Mouse (Mus musculus) CH12F3 (cell line): ENCODE results near the gene Bmx.

Source experiments
- in situ Hi-C: fragments of 300-500 bp; cut with MboI; formaldehyde crosslinking; loops from 2 replicates; pipeline ENCODE4 v1.14.3; 2020; ENCODE audit warnings: low sequenced_read_pairs

Bmx gene

GRCm38 (mm10) chrX:164258057-164258456, at the start of gene Bmx:
Gene Bmx, minus strand, starts transcription at chrX:164258193.
- in situ Hi-C loops, result no loop called here

GRCm38 (mm10) chrX:164306250-164306649, 48.3 kb upstream of the Bmx start:
- in situ Hi-C loops, result no loop called here

- in situ Hi-C loops, result no loop called here
Measured at GRCm38 (mm10) chrX:164291147-164291546, 33.2 kb upstream of the Bmx start.

GRCm38 (mm10) chrX:164287077-164287476, 29.1 kb upstream of the Bmx start:
- in situ Hi-C loops, result no loop called here

- in situ Hi-C loops, result no loop called here
Measured at GRCm38 (mm10) chrX:164283808-164284207, 25.8 kb upstream of the Bmx start.

GRCm38 (mm10) chrX:164280918-164281647, 23.1 kb upstream of the Bmx start:
- in situ Hi-C loops, result no loop called here

- in situ Hi-C loops, result no loop called here
Measured at GRCm38 (mm10) chrX:164275536-164275935, 17.5 kb upstream of the Bmx start.

GRCm38 (mm10) chrX:164270603-164271002, 12.6 kb upstream of the Bmx start:
- in situ Hi-C loops, result no loop called here

GRCm38 (mm10) chrX:164269285-164269761, 11.3 kb upstream of the Bmx start, which contains the start of gene Pir:
Gene Pir, plus strand, starts transcription at chrX:164269371.
- in situ Hi-C loops, result no loop called here

GRCm38 (mm10) chrX:164264861-164265260, 6.9 kb upstream of the Bmx start:
- in situ Hi-C loops, result no loop called here

GRCm38 (mm10) chrX:164262286-164262685, 4.3 kb upstream of the Bmx start:
- in situ Hi-C loops, result no loop called here

GRCm38 (mm10) chrX:164258662-164259061, 669 bp upstream of the Bmx start:
- in situ Hi-C loops, result no loop called here

- in situ Hi-C loops, result no loop called here
Measured at GRCm38 (mm10) chrX:164256527-164256926, 1.5 kb downstream of the Bmx start.

GRCm38 (mm10) chrX:164246722-164247121, 11.3 kb downstream of the Bmx start:
- in situ Hi-C loops, result no loop called here

GRCm38 (mm10) chrX:164245714-164246113, 12.3 kb downstream of the Bmx start:
- in situ Hi-C loops, result no loop called here

GRCm38 (mm10) chrX:164233380-164233779, 24.6 kb downstream of the Bmx start:
- in situ Hi-C loops, result no loop called here

GRCm38 (mm10) chrX:164221989-164222388, 36.0 kb downstream of the Bmx start:
- in situ Hi-C loops, result no loop called here

GRCm38 (mm10) chrX:164200547-164200946, 57.4 kb downstream of the Bmx start:
- in situ Hi-C loops, result no loop called here

- in situ Hi-C loops, result no loop called here
Measured at GRCm38 (mm10) chrX:164197679-164198078, 60.3 kb downstream of the Bmx start.

GRCm38 (mm10) chrX:164189880-164190279, 68.1 kb downstream of the Bmx start:
- in situ Hi-C loops, result loop anchor here (10.0 kb wide), 1 partner anchor 205 kb away; no protein-coding TSS in a partner anchor

GRCm38 (mm10) chrX:164183844-164184243, 74.1 kb downstream of the Bmx start:
- in situ Hi-C loops, result loop anchor here (10.0 kb wide), 1 partner anchor 211 kb away; no protein-coding TSS in a partner anchor

GRCm38 (mm10) chrX:164179746-164180145, 78.2 kb downstream of the Bmx start:
- in situ Hi-C loops, result loop anchor here (10.0 kb wide), 1 partner anchor 215 kb away; no protein-coding TSS in a partner anchor
